Mouse (Mus musculus) midbrain, embryonic 16.5 days (tissue): ENCODE measurements around the gene Spty2d1. TPM values are rescaled to one million over a fixed set of nuclear protein-coding genes. Genes with fewer than 3 reads are reported as not detected.
"Not testable (repeated sequence)": the region's sequence is repeated elsewhere in the genome, so short reads cannot be mapped to it uniquely, and the experiment has no call there.

Experiments
- ATAC-seq: fragments of 200-750 bp; cut with Nextera tagmentation; 2 replicates; pipeline ENCODE4 v1.8.0; 2017; ENCODE audit warnings: moderate TSS enrichment
- H3K27ac ChIP-seq: fragments of 300-500 bp; sonication (generic); 2 replicates; pipeline ENCODE4 v1.5.1; 2014; ENCODE audit warnings: mild to moderate bottlenecking, low read length, mixed read lengths
- H3K27me3 ChIP-seq: fragments of 300-500 bp; sonication (generic); 2 replicates; pipeline ENCODE4 v1.6.1; 2014; ENCODE audit warnings: low read depth, low read length, mixed read lengths; ENCODE audit not compliant: control insufficient read depth, insufficient read depth
- H3K36me3 ChIP-seq: fragments of 300-500 bp; sonication (generic); 2 replicates; pipeline ENCODE4 v1.6.1; 2014; ENCODE audit warnings: mild to moderate bottlenecking, low read length, moderate library complexity, mixed read lengths; ENCODE audit not compliant: control insufficient read depth, insufficient read depth
- H3K4me1 ChIP-seq: fragments of 300-500 bp; sonication (generic); 2 replicates; pipeline ENCODE4 v1.6.1; 2014; ENCODE audit warnings: mild to moderate bottlenecking, low read length, mixed read lengths; ENCODE audit not compliant: control insufficient read depth, insufficient read depth
- H3K4me2 ChIP-seq: fragments of 300-500 bp; sonication (generic); 2 replicates; pipeline ENCODE4 v1.6.1; 2014; ENCODE audit warnings: mild to moderate bottlenecking, low read length, mixed read lengths
- H3K4me3 ChIP-seq: fragments of 300-500 bp; sonication (generic); 2 replicates; pipeline ENCODE4 v1.5.1; 2014; ENCODE audit warnings: low read depth, mild to moderate bottlenecking, low read length, moderate library complexity, mixed read lengths
- H3K9ac ChIP-seq: fragments of 300-500 bp; sonication (generic); 2 replicates; pipeline ENCODE4 v1.6.1; 2014; ENCODE audit warnings: low read depth, low read length, mixed read lengths
- H3K9me3 ChIP-seq: fragments of 300-500 bp; sonication (generic); replicated peaks from 2 replicates; pipeline ENCODE4 v1.6.1; 2014; ENCODE audit warnings: mild to moderate bottlenecking, low read length, mixed read lengths; ENCODE audit not compliant: control insufficient read depth, poor library complexity, severe bottlenecking
- WGBS: fragments of 180-500 bp; shearing (Covaris S2); extraction: QIAGEN DNeasy Blood & Tissue Kit; methylation state at CpG from one replicate; pipeline ENCODE4 v1.1.7; 2014; 5-methylcytosine and 5-hydroxymethylcytosine counted together
- polyA plus RNA-seq: library from polyadenylated mRNA; unstranded; fragments of >200 nt; fragmentation: Nextera tagmentation; extraction: Ambion mirVana; gene quantifications from 2 replicates; pipeline ENCODE4 v1.2.1, GENCODE M21; 2015

The Spty2d1 gene
- polyA plus RNA-seq, 1 experiment from 2014 or later = 7.4 TPM

- not testable (repeated sequence) for H3K9me3 ChIP-seq, H3K4me1 ChIP-seq, H3K27me3 ChIP-seq, H3K4me3 ChIP-seq, H3K36me3 ChIP-seq, H3K4me2 ChIP-seq, H3K9ac ChIP-seq, ATAC-seq, H3K27ac ChIP-seq
- WGBS = 89% methylated on average over 3 of the region's 3 CpGs
These were observed 18.7 kb upstream of the Spty2d1 start for GRCm38 (mm10) chr7:47026899-47027298.

GRCm38 (mm10) chr7:47025429-47025828, 17.2 kb upstream of the Spty2d1 start:
- ATAC-seq = no peak
- Histone ChIP-seq H3K9ac (no peak overlapping the region), H3K27me3 (no peaks in the 10 kb centered on the region), H3K4me1 (no peaks in the 10 kb centered on the region), H3K36me3 (no peaks in the 10 kb centered on the region), H3K4me3 (no peak overlapping the region), H3K9me3 (no peaks in the 10 kb centered on the region), H3K4me2 (no peak overlapping the region), H3K27ac (no peak overlapping the region)
- 66% methylated on average over 9 of the region's 9 CpGs for WGBS

- no peaks in the 10 kb centered on the region for H3K9me3 ChIP-seq
- no peaks in the 10 kb centered on the region for H3K4me1 ChIP-seq
- ATAC-seq = no peak
- H3K27ac ChIP-seq = no peak overlapping the region
- 90% methylated on average over 7 of the region's 7 CpGs for WGBS
- H3K4me3 ChIP-seq = no peak overlapping the region
- H3K9ac ChIP-seq = no peak overlapping the region
- H3K27me3 ChIP-seq = no peaks in the 10 kb centered on the region
- no peak overlapping the region for H3K4me2 ChIP-seq
- H3K36me3 ChIP-seq = no peaks in the 10 kb centered on the region
These were observed 16.2 kb upstream of the Spty2d1 start for GRCm38 (mm10) chr7:47024454-47024853.

- H3K36me3 ChIP-seq = no peaks in the 10 kb centered on the region
- H3K9ac ChIP-seq = no peak overlapping the region
- H3K4me2 ChIP-seq = no peak overlapping the region
- H3K4me1 ChIP-seq = no peaks in the 10 kb centered on the region
- H3K27me3 ChIP-seq = no peaks in the 10 kb centered on the region
- no peak overlapping the region for H3K27ac ChIP-seq
- no peak; the same call in 1 of the 2 replicates for ATAC-seq
- H3K9me3 ChIP-seq = no peaks in the 10 kb centered on the region
- H3K4me3 ChIP-seq = no peak overlapping the region
- WGBS = 8% methylated on average over 6 of the region's 6 CpGs
These were observed 15.3 kb upstream of the Spty2d1 start for GRCm38 (mm10) chr7:47023530-47023929.

GRCm38 (mm10) chr7:47022482-47022881, 14.3 kb upstream of the Spty2d1 start:
- Histone ChIP-seq H3K27me3 (no peaks in the 10 kb centered on the region), H3K27ac (no peak overlapping the region), H3K4me3 (no peak overlapping the region), H3K36me3 (no peaks in the 10 kb centered on the region), H3K4me2 (no peak overlapping the region), H3K4me1 (no peaks in the 10 kb centered on the region), H3K9me3 (no peaks in the 10 kb centered on the region), H3K9ac (no peak overlapping the region)
- 76% methylated on average over 8 of the region's 8 CpGs for WGBS
- no peak for ATAC-seq

- Histone ChIP-seq H3K27me3 (no peaks in the 10 kb centered on the region), H3K4me2 (no peak overlapping the region), H3K36me3 (no peaks in the 10 kb centered on the region), H3K4me1 (no peaks in the 10 kb centered on the region), H3K9ac (no peak overlapping the region), H3K9me3 (no peaks in the 10 kb centered on the region), H3K4me3 (no peak overlapping the region), H3K27ac (no peak overlapping the region)
- no peak for ATAC-seq
- WGBS = 17% methylated on average over 8 of the region's 8 CpGs
These were observed 12.7 kb upstream of the Spty2d1 start for GRCm38 (mm10) chr7:47020956-47021355.

- no peak overlapping the region for H3K9ac ChIP-seq
- ATAC-seq = no peak
- WGBS = 59% methylated on average over 5 of the region's 5 CpGs
- no peaks in the 10 kb centered on the region for H3K27me3 ChIP-seq
- H3K27ac ChIP-seq = no peak overlapping the region
- H3K9me3 ChIP-seq = no peaks in the 10 kb centered on the region
- peaks cover 3% of the 10 kb centered on the region; the same call in 1 of the 2 replicates for H3K4me1 ChIP-seq
- H3K36me3 ChIP-seq = no peaks in the 10 kb centered on the region
- no peak overlapping the region for H3K4me3 ChIP-seq
- no peak overlapping the region for H3K4me2 ChIP-seq
These were observed 11.4 kb upstream of the Spty2d1 start for GRCm38 (mm10) chr7:47019641-47020040.

GRCm38 (mm10) chr7:47017146-47017545, 8.9 kb upstream of the Spty2d1 start:
- ATAC-seq = no peak
- 73% methylated on average over 7 of the region's 7 CpGs for WGBS
- Histone ChIP-seq H3K4me3 (no peak overlapping the region), H3K36me3 (no peaks in the 10 kb centered on the region), H3K27ac (no peak overlapping the region), H3K9me3 (no peaks in the 10 kb centered on the region), H3K4me1 (peaks cover 3% of the 10 kb centered on the region; the same call in 1 of the 2 replicates), H3K9ac (no peak overlapping the region), H3K4me2 (no peak overlapping the region), H3K27me3 (no peaks in the 10 kb centered on the region)

GRCm38 (mm10) chr7:47016602-47017001, 8.4 kb upstream of the Spty2d1 start:
- WGBS = 79% methylated on average over 3 of the region's 3 CpGs
- H3K4me3 ChIP-seq = no peak overlapping the region
- no peaks in the 10 kb centered on the region for H3K36me3 ChIP-seq
- no peak overlapping the region for H3K4me2 ChIP-seq
- H3K4me1 ChIP-seq = peaks cover 3% of the 10 kb centered on the region; the same call in 1 of the 2 replicates
- no peaks in the 10 kb centered on the region for H3K9me3 ChIP-seq
- no peak overlapping the region for H3K9ac ChIP-seq
- no peak overlapping the region for H3K27ac ChIP-seq
- no peak for ATAC-seq
- no peaks in the 10 kb centered on the region for H3K27me3 ChIP-seq
